Mouse (Mus musculus): Measurements from ENCODE around the gene C1qtnf12. TPM values are rescaled to one million over a fixed set of nuclear protein-coding genes. Genes with fewer than 3 reads are reported as not detected.

C1qtnf12 gene
- polyA plus RNA-seq, 1 experiment from 2014 or later: 16.6 TPM

- H3K36me3 ChIP-seq: peaks cover 27% of the 10 kb centered on the region
- H3K27me3 ChIP-seq: no peaks in the 10 kb centered on the region
- no peaks in the 10 kb centered on the region for H3K4me1 ChIP-seq (replicated peaks)
- H3K4me2 ChIP-seq: no peak within 1 kb of the TSS
- no peak for ATAC-seq (ENCODE audit: low FRiP score, low read depth)
- H3K9ac ChIP-seq: no peak within 1 kb of the TSS
- 85% methylated on average over 8 of the region's 8 CpGs for WGBS
- no peaks in the 10 kb centered on the region for H3K9me3 ChIP-seq
- H3K4me3 ChIP-seq: no peak within 1 kb of the TSS
- no peak within 1 kb of the TSS for H3K27ac ChIP-seq (replicated peaks)
These were observed 51.5 kb downstream of the C1qtnf12 start, which contains the start of gene Tnfrsf4 for GRCm38 (mm10) chr4:156013637-156014036. TSS of gene Tnfrsf4 (plus strand) at chr4:156013843.

- H3K36me3 ChIP-seq: peaks cover 19% of the 10 kb centered on the region
- no peak overlapping the region for H3K9ac ChIP-seq
- WGBS: 91% methylated on average over 2 of the region's 2 CpGs
- no peaks in the 10 kb centered on the region for H3K27me3 ChIP-seq
- H3K4me1 ChIP-seq (replicated peaks): no peaks in the 10 kb centered on the region
- H3K9me3 ChIP-seq: no peaks in the 10 kb centered on the region
- H3K4me3 ChIP-seq: no peak overlapping the region
- no peak overlapping the region for H3K27ac ChIP-seq (replicated peaks)
- no peak overlapping the region for H3K4me2 ChIP-seq
- ATAC-seq (ENCODE audit: low FRiP score, low read depth): no peak
These were observed 52.3 kb downstream of the C1qtnf12 start for GRCm38 (mm10) chr4:156014436-156014835.

Other genes starting within 250 kb of the C1qtnf12 start
- 23.8 and 27.0 TPM in 2 replicates for gene Tmem240, start 227.5 kb upstream of the C1qtnf12 start, polyA plus RNA-seq (2015; fragmentation: Nextera tagmentation; extraction: Ambion mirVana)
- 92.0 and 99.4 TPM in 2 replicates for gene Atad3a, start 201.2 kb upstream of the C1qtnf12 start, polyA plus RNA-seq (2015; fragmentation: Nextera tagmentation; extraction: Ambion mirVana)
- gene Vwa1, start 187.6 kb upstream of the C1qtnf12 start, polyA plus RNA-seq (2015; fragmentation: Nextera tagmentation; extraction: Ambion mirVana): 32.2 and 33.7 TPM in 2 replicates
- 0.98 and 1.2 TPM in 2 replicates for gene Tmem88b, start 176.4 kb upstream of the C1qtnf12 start, polyA plus RNA-seq (2015; fragmentation: Nextera tagmentation; extraction: Ambion mirVana)
- gene Ankrd65, start 171.9 kb upstream of the C1qtnf12 start, polyA plus RNA-seq (2015; fragmentation: Nextera tagmentation; extraction: Ambion mirVana): not detected in 2 replicates
- 248 and 265 TPM in 2 replicates for gene Mrpl20, start 159.4 kb upstream of the C1qtnf12 start, polyA plus RNA-seq (2015; fragmentation: Nextera tagmentation; extraction: Ambion mirVana)
- 134 and 137 TPM in 2 replicates for gene Ccnl2, start 149.8 kb upstream of the C1qtnf12 start, polyA plus RNA-seq (2015; fragmentation: Nextera tagmentation; extraction: Ambion mirVana)
- 129 TPM in 2 replicates for gene Aurkaip1, start 131.0 kb upstream of the C1qtnf12 start, polyA plus RNA-seq (2015; fragmentation: Nextera tagmentation; extraction: Ambion mirVana)
- 32.5 and 32.7 TPM in 2 replicates for gene Mxra8, start 122.6 kb upstream of the C1qtnf12 start, polyA plus RNA-seq (2015; fragmentation: Nextera tagmentation; extraction: Ambion mirVana)
- gene Dvl1, start 114.9 kb upstream of the C1qtnf12 start, polyA plus RNA-seq (2015; fragmentation: Nextera tagmentation; extraction: Ambion mirVana): 30.8 and 32.8 TPM in 2 replicates
- gene Tas1r3, start 99.0 kb upstream of the C1qtnf12 start, polyA plus RNA-seq (2015; fragmentation: Nextera tagmentation; extraction: Ambion mirVana): 0.43 and 0.54 TPM in 2 replicates
- 25.6 and 29.1 TPM in 2 replicates for gene Cptp, start 92.9 kb upstream of the C1qtnf12 start, polyA plus RNA-seq (2015; fragmentation: Nextera tagmentation; extraction: Ambion mirVana)
- 71.6 and 78.6 TPM in 2 replicates for gene Ints11, start 92.8 kb upstream of the C1qtnf12 start, polyA plus RNA-seq (2015; fragmentation: Nextera tagmentation; extraction: Ambion mirVana)
- gene Pusl1, start 70.5 kb upstream of the C1qtnf12 start, polyA plus RNA-seq (2015; fragmentation: Nextera tagmentation; extraction: Ambion mirVana): 58.5 and 62.9 TPM in 2 replicates
- gene Acap3, start 70.5 kb upstream of the C1qtnf12 start, polyA plus RNA-seq (2015; fragmentation: Nextera tagmentation; extraction: Ambion mirVana): 68.8 and 74.6 TPM in 2 replicates
- 104 and 115 TPM in 2 replicates for gene Ube2j2, start 18.5 kb upstream of the C1qtnf12 start, polyA plus RNA-seq (2015; fragmentation: Nextera tagmentation; extraction: Ambion mirVana)
- 33.1 and 35.9 TPM in 2 replicates for gene B3galt6, start 30.3 kb downstream of the C1qtnf12 start, polyA plus RNA-seq (2015; fragmentation: Nextera tagmentation; extraction: Ambion mirVana)
- gene Sdf4, start 30.6 kb downstream of the C1qtnf12 start, polyA plus RNA-seq (2015; fragmentation: Nextera tagmentation; extraction: Ambion mirVana): 114 and 120 TPM in 2 replicates
- 0.64 and 0.73 TPM in 2 replicates for gene Tnfrsf4, start 51.5 kb downstream of the C1qtnf12 start, polyA plus RNA-seq (2015; fragmentation: Nextera tagmentation; extraction: Ambion mirVana)
- 1.9 and 2.1 TPM in 2 replicates for gene Tnfrsf18, start 63.8 kb downstream of the C1qtnf12 start, polyA plus RNA-seq (2015; fragmentation: Nextera tagmentation; extraction: Ambion mirVana)
- not detected in 2 replicates for gene Ttll10, start 97.1 kb downstream of the C1qtnf12 start, polyA plus RNA-seq (2015; fragmentation: Nextera tagmentation; extraction: Ambion mirVana)
- 30.0 and 32.6 TPM in 2 replicates for gene 9430015G10Rik, start 147.7 kb downstream of the C1qtnf12 start, polyA plus RNA-seq (2015; fragmentation: Nextera tagmentation; extraction: Ambion mirVana)
- gene Rnf223, start 168.2 kb downstream of the C1qtnf12 start, polyA plus RNA-seq (2015; fragmentation: Nextera tagmentation; extraction: Ambion mirVana): 0.43 and 0.53 TPM in 2 replicates
- gene Agrn, start 235.2 kb downstream of the C1qtnf12 start, polyA plus RNA-seq (2015; fragmentation: Nextera tagmentation; extraction: Ambion mirVana): 116 TPM in 2 replicates
- gene Isg15, start 238.5 kb downstream of the C1qtnf12 start, polyA plus RNA-seq (2015; fragmentation: Nextera tagmentation; extraction: Ambion mirVana): 1.5 and 5.1 TPM in 2 replicates
- gene AW011738, start 241.0 kb downstream of the C1qtnf12 start, polyA plus RNA-seq (2015; fragmentation: Nextera tagmentation; extraction: Ambion mirVana): 4.5 and 5.0 TPM in 2 replicates